Mouse (Mus musculus) stomach, postnatal 0 days (tissue): ENCODE results near the gene Cdca4. TPM values are rescaled to one million over a fixed set of nuclear protein-coding genes. Genes with fewer than 3 reads are reported as not detected.

Experiments
- ATAC-seq: fragments of 200-750 bp; cut with Nextera tagmentation; 2 replicates; pipeline ENCODE4 v1.8.0; 2017; ENCODE audit not compliant: low FRiP score, low TSS enrichment
- DNase-seq: peaks from one replicate; pipeline ENCODE4 v3.0.0-alpha.2; 2016; ENCODE audit warnings: low spot score
- H3K27ac ChIP-seq: fragments of 300-500 bp; sonication (generic); replicated peaks from 2 replicates; pipeline ENCODE4 v1.5.1; 2014; ENCODE audit warnings: mild to moderate bottlenecking, control low read depth
- H3K27me3 ChIP-seq: fragments of 300-500 bp; sonication (generic); 2 replicates; pipeline ENCODE4 v1.6.1; 2014; ENCODE audit warnings: low read length; ENCODE audit not compliant: control insufficient read depth, insufficient read depth
- H3K36me3 ChIP-seq: fragments of 300-500 bp; sonication (generic); 2 replicates; pipeline ENCODE4 v1.6.1; 2014; ENCODE audit warnings: low read length, mixed read lengths; ENCODE audit not compliant: control insufficient read depth, insufficient read depth
- H3K4me1 ChIP-seq: fragments of 300-500 bp; sonication (generic); replicated peaks from 2 replicates; pipeline ENCODE4 v1.6.1; 2014; ENCODE audit warnings: antibody characterized with exemption; ENCODE audit not compliant: control insufficient read depth, insufficient read depth
- H3K4me2 ChIP-seq: fragments of 300-500 bp; sonication (generic); replicated peaks from 2 replicates; pipeline ENCODE4 v1.6.1; 2014; ENCODE audit warnings: low read depth, mild to moderate bottlenecking, control low read depth, moderate library complexity
- H3K4me3 ChIP-seq: fragments of 300-500 bp; sonication (generic); 2 replicates; pipeline ENCODE4 v1.5.1; 2014; ENCODE audit warnings: low read depth, low read length, control low read depth
- H3K9ac ChIP-seq: fragments of 300-500 bp; sonication (generic); 2 replicates; pipeline ENCODE4 v1.6.1; 2014; ENCODE audit warnings: mild to moderate bottlenecking, low read length, control low read depth, mixed read lengths
- H3K9me3 ChIP-seq: fragments of 300-500 bp; sonication (generic); 2 replicates; pipeline ENCODE4 v1.6.1; 2016; ENCODE audit warnings: low read length; ENCODE audit not compliant: control insufficient read depth
- CTCF ChIP-seq: IDR thresholded peaks from 2 replicates; pipeline ENCODE4 v1.5.1; 2016; ENCODE audit warnings: antibody characterized with exemption, low read depth, mild to moderate bottlenecking, moderate library complexity
- EP300 ChIP-seq: optimal IDR thresholded peaks from 2 replicates; pipeline ENCODE3; 2016; ENCODE audit warnings: antibody characterized with exemption
- WGBS: fragments of 180-500 bp; shearing (Covaris S2); extraction: QIAGEN DNeasy Blood & Tissue Kit; methylation state at CpG from one replicate; pipeline ENCODE4 v1.1.7; 2014; 5-methylcytosine and 5-hydroxymethylcytosine counted together
- polyA plus RNA-seq: library from polyadenylated mRNA; unstranded; fragments of >200 nt; fragmentation: Nextera tagmentation; extraction: Ambion mirVana; gene quantifications from 2 replicates; pipeline ENCODE4 v1.2.1, GENCODE M21; 2015

Gene Cdca4
- polyA plus RNA-seq, 1 experiment from 2014 or later: 41.6 TPM

DNA sequence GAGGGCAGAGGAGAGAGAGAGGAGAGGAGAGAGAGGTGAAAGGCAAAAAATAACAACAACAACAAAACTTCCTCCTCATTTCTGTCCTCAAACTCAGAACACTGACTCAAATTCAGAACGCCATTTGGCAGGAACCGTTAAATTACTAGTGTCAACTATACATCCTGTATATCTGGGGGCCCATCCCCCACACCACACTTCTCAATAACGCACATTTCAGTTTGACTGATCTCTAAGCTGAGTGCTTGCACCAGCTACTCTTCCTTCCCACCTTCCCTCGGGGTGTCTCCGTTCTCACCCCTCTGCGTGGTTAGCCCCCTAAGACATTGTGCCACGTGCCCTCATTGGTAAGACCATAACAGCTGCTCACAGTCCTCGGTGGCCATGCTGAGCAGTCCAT lies 30.7 kb upstream of the Cdca4 start:
- no peak overlapping the region for H3K9ac ChIP-seq
- no peaks in the 10 kb centered on the region for H3K36me3 ChIP-seq
- 51% methylated on average over 8 of the region's 8 CpGs for WGBS
- DNase-seq: no peak
- no peaks in the 10 kb centered on the region for H3K9me3 ChIP-seq
- ATAC-seq: no peak
- no peak overlapping the region for H3K27ac ChIP-seq
- no peaks in the 10 kb centered on the region for H3K4me1 ChIP-seq
- TF ChIP-seq CTCF (no peak), EP300 (no peak)
- H3K27me3 ChIP-seq: no peaks in the 10 kb centered on the region
- no peak overlapping the region for H3K4me3 ChIP-seq
- H3K4me2 ChIP-seq: no peak overlapping the region

GRCm38 (mm10) chr12:112858581-112859336 lies 29.5 kb upstream of the Cdca4 start:
- Histone ChIP-seq H3K4me2 (no peak overlapping the region), H3K9me3 (no peaks in the 10 kb centered on the region), H3K4me1 (no peaks in the 10 kb centered on the region), H3K36me3 (no peaks in the 10 kb centered on the region), H3K27ac (no peak overlapping the region), H3K4me3 (no peak overlapping the region), H3K27me3 (no peaks in the 10 kb centered on the region), H3K9ac (no peak overlapping the region)
- ATAC-seq (no peak), DNase-seq (no peak)
- TF ChIP-seq CTCF (no peak), EP300 (no peak)
- 91% methylated on average over 9 of the region's 9 CpGs for WGBS

DNA sequence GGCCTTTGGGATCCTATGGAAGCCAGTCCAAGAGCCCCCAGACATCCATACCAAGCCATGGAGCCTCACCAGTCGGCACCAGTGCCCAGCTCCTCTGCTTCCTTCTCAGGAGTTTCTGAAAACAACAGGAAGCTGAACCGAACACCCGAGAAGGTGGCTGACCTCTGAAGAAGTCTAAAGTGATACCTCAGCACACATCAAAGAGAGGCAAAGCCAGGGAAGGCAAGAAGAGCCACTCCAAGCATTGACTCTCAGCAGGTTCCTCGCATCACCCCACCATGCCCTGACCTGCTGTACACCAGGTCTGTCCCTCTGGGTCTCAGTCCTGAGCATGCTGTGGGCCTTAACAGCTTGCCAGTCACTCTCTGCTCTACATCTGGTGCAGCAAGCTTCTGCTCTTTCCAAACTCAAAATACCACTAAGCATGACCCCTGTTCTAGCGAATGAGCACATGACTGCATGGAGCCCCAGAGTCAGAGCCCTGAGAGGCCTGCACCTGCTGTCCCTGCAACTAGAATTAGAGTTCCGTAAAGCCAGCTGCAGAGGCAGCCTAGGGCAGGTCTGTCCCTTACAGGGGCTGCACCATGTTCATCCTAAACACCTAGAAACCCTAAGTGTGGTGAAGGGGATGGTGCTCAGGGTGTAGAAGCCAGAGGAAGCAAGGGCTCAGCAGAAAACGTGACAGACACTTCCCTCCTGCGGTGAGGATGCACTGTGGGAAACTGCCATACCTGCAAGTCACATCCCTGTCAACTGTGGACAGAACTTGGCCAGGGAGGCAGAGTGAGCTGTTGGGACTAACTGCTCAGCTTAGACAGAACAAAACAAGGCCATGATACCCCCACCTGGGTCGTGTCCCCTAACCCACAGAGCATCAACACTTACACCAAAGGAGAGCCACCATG lies 28.1 kb upstream of the Cdca4 start:
- TF ChIP-seq EP300: no peak
- TF ChIP-seq CTCF: no peak
- 58% methylated on average over 9 of the region's 9 CpGs for WGBS
- Histone ChIP-seq H3K27me3 (no peaks in the 10 kb centered on the region), H3K36me3 (no peaks in the 10 kb centered on the region), H3K4me1 (no peaks in the 10 kb centered on the region), H3K9me3 (no peaks in the 10 kb centered on the region), H3K4me2 (no peak overlapping the region), H3K27ac (no peak overlapping the region), H3K9ac (no peak overlapping the region), H3K4me3 (no peak overlapping the region)
- ATAC-seq (no peak), DNase-seq (no peak)

DNA sequence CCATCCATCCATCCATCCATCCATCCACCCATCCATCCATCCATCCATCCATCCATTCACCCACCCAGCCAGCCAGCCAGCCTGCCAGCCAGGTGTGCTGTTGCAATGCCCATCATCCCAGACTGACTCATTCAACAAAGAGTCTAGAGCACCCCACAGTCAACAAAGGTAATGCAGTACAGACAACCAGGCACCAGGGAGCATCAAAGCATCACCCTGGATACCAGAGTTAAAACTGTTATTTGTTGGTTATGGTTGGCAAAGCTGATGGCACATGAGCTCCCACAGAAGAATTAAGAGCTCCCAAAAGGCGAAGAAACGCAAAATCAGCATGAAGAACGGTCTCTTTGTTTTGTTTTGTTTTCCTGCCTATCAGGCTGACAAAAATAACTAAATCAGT lies 27.1 kb upstream of the Cdca4 start:
- Histone ChIP-seq H3K9me3 (no peaks in the 10 kb centered on the region), H3K4me3 (no peak overlapping the region), H3K36me3 (no peaks in the 10 kb centered on the region), H3K4me2 (no peak overlapping the region), H3K9ac (no peak overlapping the region), H3K4me1 (no peaks in the 10 kb centered on the region), H3K27ac (no peak overlapping the region), H3K27me3 (no peaks in the 10 kb centered on the region)
- TF ChIP-seq EP300 (no peak), CTCF (peak; percentile 51)
- WGBS: 85% methylated on average over 3 of the region's 3 CpGs
- ATAC-seq (no peak), DNase-seq (no peak)

DNA sequence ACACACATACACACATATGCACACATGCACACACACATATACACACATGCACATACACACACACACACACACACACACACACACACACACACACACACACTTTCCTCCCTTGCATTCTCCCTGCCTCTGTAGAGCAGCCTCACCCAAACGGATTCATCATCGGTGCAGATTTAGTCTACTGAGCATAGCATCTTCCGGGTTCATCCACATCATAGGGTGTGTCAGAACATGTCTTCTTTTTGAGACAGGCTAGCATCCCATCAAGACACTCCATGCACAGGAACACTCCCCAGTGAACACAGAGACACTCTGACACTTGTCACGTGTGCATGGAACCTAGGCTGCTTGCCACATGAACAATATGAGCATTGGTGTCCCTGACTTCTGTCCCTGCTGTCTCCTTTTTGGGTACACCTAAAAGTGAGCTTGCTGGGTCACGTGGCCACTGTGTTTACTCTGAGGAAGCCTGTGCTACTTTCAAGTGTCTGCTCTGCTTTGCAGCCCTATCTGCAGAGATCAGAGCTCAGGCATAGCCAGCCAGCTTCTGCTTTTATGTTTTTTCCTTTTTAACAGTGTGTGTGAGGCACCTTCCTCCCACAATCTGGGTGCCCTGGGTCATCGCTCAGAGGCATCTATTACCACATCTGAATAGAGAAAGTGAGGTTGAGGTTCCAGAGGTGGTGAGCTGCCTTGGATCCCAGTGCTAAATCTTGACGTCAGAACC lies 25.5 kb upstream of the Cdca4 start:
- TF ChIP-seq CTCF (no peak), EP300 (no peak)
- no peaks in the 10 kb centered on the region for H3K4me1 ChIP-seq
- no peaks in the 10 kb centered on the region for H3K9me3 ChIP-seq
- H3K9ac ChIP-seq: no peak overlapping the region
- H3K36me3 ChIP-seq: no peaks in the 10 kb centered on the region
- ATAC-seq: no peak
- H3K4me3 ChIP-seq: no peak overlapping the region
- no peak overlapping the region for H3K27ac ChIP-seq
- no peak overlapping the region for H3K4me2 ChIP-seq
- WGBS: 58% methylated on average over 7 of the region's 7 CpGs
- DNase-seq: no peak
- H3K27me3 ChIP-seq: no peaks in the 10 kb centered on the region
